Mouse (Mus musculus) subcutaneous adipose tissue, adult 2 months (tissue): Measurements from ENCODE around the gene Olfr430. TPM values are rescaled to one million over a fixed set of nuclear protein-coding genes. Genes with fewer than 3 reads are reported as not detected.

Experiments
- polyA plus RNA-seq: library from polyadenylated mRNA; depleted of rRNA; stranded (reverse); fragments of >200 nt; gene quantifications from 2 replicates; pipeline ENCODE4 v1.2.3, GENCODE M21; 2012; ENCODE audit warnings: low replicate concordance; rRNA removed

Olfr430 gene
- polyA plus RNA-seq: not detected in 2 replicates

GRCm38 (mm10) chr1:174066305-174066704 lies at the start of gene Olfr430:
Gene Olfr430, plus strand, starts transcription at chr1:174066605.

GRCm38 (mm10) chr1:174031698-174032097 lies 34.7 kb upstream of the Olfr430 start, which contains the start of gene Ifi205:
Gene Ifi205, minus strand, starts transcription at chr1:174031810.

GRCm38 (mm10) chr1:174040523-174041177 lies 25.8 kb upstream of the Olfr430 start, which contains the start of gene Olfr433:
Gene Olfr433, plus strand, starts transcription at chr1:174040705.

GRCm38 (mm10) chr1:174048893-174049292 lies 17.5 kb upstream of the Olfr430 start, which contains the start of gene Olfr432:
Gene Olfr432, plus strand, starts transcription at chr1:174049205.

GRCm38 (mm10) chr1:174084031-174084430 lies 17.6 kb downstream of the Olfr430 start, which contains the start of gene Olfr429:
Gene Olfr429, plus strand, starts transcription at chr1:174084331.

GRCm38 (mm10) chr1:174096591-174096990 lies 30.2 kb downstream of the Olfr430 start, which contains the start of gene Olfr427:
Gene Olfr427, plus strand, starts transcription at chr1:174096891.

GRCm38 (mm10) chr1:174121062-174121461 lies 54.7 kb downstream of the Olfr430 start, which contains the start of gene Olfr231:
Gene Olfr231, minus strand, starts transcription at chr1:174121162.

Other genes starting within 250 kb of the Olfr430 start
- 2.6 and 3.2 TPM in 2 replicates for gene Ifi211, start 153.6 kb upstream of the Olfr430 start, polyA plus RNA-seq
- gene Mndal, start 124.1 kb upstream of the Olfr430 start, polyA plus RNA-seq: 7.7 TPM in 2 replicates
- 14.8 and 22.6 TPM in 2 replicates for gene Ifi203, start 123.9 kb upstream of the Olfr430 start, polyA plus RNA-seq
- gene Ifi202b, start 83.9 kb upstream of the Olfr430 start, polyA plus RNA-seq: 1.3 TPM in 1 of 2 replicates, not detected in the other
- 4.1 and 7.4 TPM in 2 replicates for gene Ifi205, start 34.8 kb upstream of the Olfr430 start, polyA plus RNA-seq
- gene Olfr433, start 25.9 kb upstream of the Olfr430 start, polyA plus RNA-seq: 0.17 and 0.27 TPM in 2 replicates
- gene Olfr432, start 17.4 kb upstream of the Olfr430 start, polyA plus RNA-seq: 0.21 TPM in 1 of 2 replicates, not detected in the other
- gene Olfr429, start 17.7 kb downstream of the Olfr430 start, polyA plus RNA-seq: not detected in 2 replicates
- gene Olfr427, start 30.3 kb downstream of the Olfr430 start, polyA plus RNA-seq: not detected in 2 replicates
- not detected in 2 replicates for gene Olfr231, start 54.6 kb downstream of the Olfr430 start, polyA plus RNA-seq
- not detected in 2 replicates for gene Olfr424, start 64.9 kb downstream of the Olfr430 start, polyA plus RNA-seq
- not detected in 2 replicates for gene Olfr420, start 89.0 kb downstream of the Olfr430 start, polyA plus RNA-seq
- 0.01 and 0.03 TPM in 2 replicates for gene Spta1, start 106.2 kb downstream of the Olfr430 start, polyA plus RNA-seq
- not detected in 2 replicates for gene Olfr419, start 185.5 kb downstream of the Olfr430 start, polyA plus RNA-seq